Mouse (Mus musculus) gastrocnemius, postnatal 14 days (tissue): ENCODE measurements around the gene Pex11b. TPM values are rescaled to one million over a fixed set of nuclear protein-coding genes. Genes with fewer than 3 reads are reported as not detected.
A peak's percentile ranks its signal among the peaks of the same experiment; 100 is the strongest.
"Not testable (repeated sequence)": the region's sequence is repeated elsewhere in the genome, so short reads cannot be mapped to it uniquely, and the experiment has no call there.

Experiments
- DNase-seq: peaks from one replicate; pipeline ENCODE4 v3.0.0; 2021; ENCODE audit warnings: mixed read lengths
- intact Hi-C: fragments of 180-260 bp; cut with DNase I; formaldehyde crosslinking; loops from one replicate; pipeline ENCODE4 v1.15.1; 2025; ENCODE audit warnings: low total_unique reads
- total RNA-seq, 2 experiments: library from RNA; stranded (reverse); gene quantifications; 2 replicates each; pipeline ENCODE4 v1.2.3; 2021

The Pex11b gene
- total RNA-seq, 2 experiments from 2014 or later = 22.3 to 22.4 TPM

- DNase-seq = no peak
- intact Hi-C loops = no loop called here
Measured at GRCm38 (mm10) chr3:96668424-96669067, 33.4 kb downstream of the Pex11b start.

- intact Hi-C loops = no loop called here
Measured at GRCm38 (mm10) chr3:96669727-96670468, 34.7 kb downstream of the Pex11b start, which contains the start of gene Ankrd35. Gene Ankrd35, plus strand, starts transcription at chr3:96670131.

GRCm38 (mm10) chr3:96671519-96671918 lies 36.3 kb downstream of the Pex11b start:
- intact Hi-C loops = no loop called here
- DNase-seq = no peak

More at GRCm38 (mm10) chr3:96669727-96670468, 34.7 kb downstream of the Pex11b start, which contains the start of gene Ankrd35:
- peak; percentile 86 for DNase-seq

GRCm38 (mm10) chr3:96673514-96673913 lies 38.3 kb downstream of the Pex11b start:
- intact Hi-C loops = no loop called here
- no peak for DNase-seq

- DNase-seq = no peak
- intact Hi-C loops = no loop called here
Measured at GRCm38 (mm10) chr3:96674442-96674841, 39.3 kb downstream of the Pex11b start.

- intact Hi-C loops = no loop called here
- no peak for DNase-seq
Measured at GRCm38 (mm10) chr3:96675171-96675570, 40.0 kb downstream of the Pex11b start.

- no peak for DNase-seq
- intact Hi-C loops = no loop called here
Measured at GRCm38 (mm10) chr3:96675690-96676089, 40.5 kb downstream of the Pex11b start.

- intact Hi-C loops = no loop called here
Measured at GRCm38 (mm10) chr3:96678456-96678855, 43.3 kb downstream of the Pex11b start.

GRCm38 (mm10) chr3:96679159-96679674 lies 44.0 kb downstream of the Pex11b start:
- no peak for DNase-seq
- intact Hi-C loops = no loop called here

More at GRCm38 (mm10) chr3:96678456-96678855, 43.3 kb downstream of the Pex11b start:
- no peak for DNase-seq

GRCm38 (mm10) chr3:96680269-96680956 lies 45.2 kb downstream of the Pex11b start:
- DNase-seq = no peak
- intact Hi-C loops = no loop called here

- intact Hi-C loops = no loop called here
- DNase-seq = no peak
Measured at GRCm38 (mm10) chr3:96683496-96683895, 48.3 kb downstream of the Pex11b start.

GRCm38 (mm10) chr3:96684151-96684821 lies 49.1 kb downstream of the Pex11b start:
- DNase-seq = peak; percentile 36
- intact Hi-C loops = no loop called here

- intact Hi-C loops = no loop called here
- no peak for DNase-seq
Measured at GRCm38 (mm10) chr3:96684822-96685156, 49.6 kb downstream of the Pex11b start.

GRCm38 (mm10) chr3:96686057-96686456 lies 50.9 kb downstream of the Pex11b start:
- DNase-seq, intact Hi-C loops: not testable (repeated sequence)

GRCm38 (mm10) chr3:96688854-96689253 lies 53.7 kb downstream of the Pex11b start:
- DNase-seq = no peak
- intact Hi-C loops = no loop called here

GRCm38 (mm10) chr3:96690298-96690697 lies 55.1 kb downstream of the Pex11b start:
- no peak for DNase-seq
- intact Hi-C loops = no loop called here

GRCm38 (mm10) chr3:96692506-96692905 lies 57.3 kb downstream of the Pex11b start:
- intact Hi-C loops = no loop called here
- peak; percentile 82 for DNase-seq

GRCm38 (mm10) chr3:96693579-96693978 lies 58.4 kb downstream of the Pex11b start:
- intact Hi-C loops = no loop called here
- no peak for DNase-seq
